Mouse (Mus musculus) testis, adult 2 months (tissue): ENCODE measurements at regions not wholly inside any gene's neighbourhood (a gene's known extent, or its start where the extent isn't known, plus 50 kb on each side); places are given as distances from the start of the nearest gene placed in this dataset.

Experiments used
- CTCF ChIP-seq: fragments of 200-500 bp; IDR thresholded peaks from 2 replicates; pipeline ENCODE4 v1.5.1; 2012; ENCODE audit warnings: low read depth, mild to moderate bottlenecking, inconsistent platforms, low read length, moderate library complexity; ENCODE audit not compliant: control insufficient read depth, insufficient read depth, insufficient replicate concordance
- POLR2A ChIP-seq: fragments of 200-500 bp; IDR thresholded peaks from 2 replicates; pipeline ENCODE4 v1.6.1; 2012; ENCODE audit warnings: low read depth, mild to moderate bottlenecking, inconsistent platforms, low read length, moderate library complexity; ENCODE audit not compliant: control insufficient read depth

DNA sequence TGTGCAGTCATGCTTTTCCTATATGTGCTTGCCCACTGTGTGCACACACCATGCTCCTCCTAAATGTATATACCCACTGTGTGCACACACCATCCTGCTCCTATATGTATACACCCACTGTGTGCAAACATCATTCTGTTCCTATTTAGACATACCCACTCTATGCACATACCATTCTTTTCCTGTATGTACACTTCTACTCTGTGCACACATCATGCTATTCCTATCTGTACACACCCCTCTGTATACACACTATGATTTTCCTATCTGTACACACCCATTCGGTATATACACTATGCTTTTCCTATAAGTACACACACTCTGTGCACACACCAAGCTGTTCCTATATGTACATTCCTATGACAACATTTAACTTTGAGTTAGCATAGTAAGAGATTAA is 288.5 kb downstream of the Gm11361 start:
- no peak for TF ChIP-seq POLR2A
- TF ChIP-seq CTCF: no peak
